Mouse (Mus musculus) lung, postnatal 0 days (tissue): Measurements from ENCODE around the gene Rhbdl3.

Experiments used
- CTCF ChIP-seq: IDR thresholded peaks from 2 replicates; pipeline ENCODE4 v1.5.1; 2016; ENCODE audit warnings: antibody characterized with exemption, mild to moderate bottlenecking
- EP300 ChIP-seq: IDR thresholded peaks from 2 replicates; pipeline ENCODE4 v1.6.1; 2016; ENCODE audit warnings: antibody characterized with exemption, mild to moderate bottlenecking, control low read depth

GRCm38 (mm10) chr11:80384461-80384860, 83.7 kb downstream of the Rhbdl3 start:
- TF ChIP-seq CTCF, result no peak
- TF ChIP-seq EP300, result no peak
